18 mouse cellular contexts compared by ENCODE assay signal in the genomic region with DNA sequence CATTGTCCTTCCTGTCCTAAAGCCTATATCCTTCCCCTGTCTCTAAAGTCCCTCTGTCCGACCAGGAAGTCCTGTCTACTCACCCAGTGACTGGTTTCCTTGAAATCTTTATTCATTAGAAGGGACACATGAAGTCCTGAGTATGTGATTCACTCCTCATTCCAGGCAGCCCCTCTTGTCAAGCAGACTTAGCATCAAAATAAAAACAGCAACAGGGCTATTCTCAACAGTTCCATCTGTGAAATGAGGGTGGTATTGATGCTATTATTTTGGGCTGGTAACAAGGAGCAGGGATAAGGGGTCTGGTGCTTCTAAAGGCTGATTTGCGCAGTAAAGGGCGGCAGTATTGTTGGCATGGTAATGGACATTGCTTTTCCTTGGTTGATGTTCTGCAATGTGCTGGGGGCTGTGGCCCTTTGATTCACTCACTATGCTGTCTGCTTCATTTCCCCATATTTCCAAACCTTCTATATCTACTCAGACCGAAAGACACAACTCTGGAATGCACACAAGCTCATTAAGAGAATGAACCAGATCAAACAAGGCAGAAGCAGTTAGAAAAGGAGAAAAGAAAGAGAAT.
"Had no signal": no experiment of that assay in that cellular context is flagged by ENCODE, and none has a peak within 500 bp of the region (broad histone marks: within the 10 kb centered on the region; RNA-seq: fewer than 3 reads in every experiment).

No protein-coding gene starts in this region.

- ATAC-seq: midbrain, embryonic 13.5 days; midbrain, embryonic 15.5 days had no signal

- H3K27ac ChIP-seq: macrophage; midbrain, embryonic 13.5 days; midbrain, embryonic 15.5 days; neural tube, embryonic 13.5 days; neural tube, embryonic 15.5 days had no signal

- H3K4me3 ChIP-seq: megakaryocyte, embryonic 14.5 days; midbrain, embryonic 13.5 days; midbrain, embryonic 15.5 days; neural tube, embryonic 13.5 days; neural tube, embryonic 15.5 days had no signal

- H3K9me3 ChIP-seq: midbrain, embryonic 13.5 days; midbrain, embryonic 15.5 days; neural tube, embryonic 13.5 days; neural tube, embryonic 15.5 days had no signal

- H3K27me3 ChIP-seq: megakaryocyte, embryonic 14.5 days; midbrain, embryonic 13.5 days; midbrain, embryonic 15.5 days; neural tube, embryonic 13.5 days; neural tube, embryonic 15.5 days had no signal

- H3K9ac ChIP-seq: lung, embryonic 14.5 days; midbrain, embryonic 13.5 days; midbrain, embryonic 15.5 days; neural tube, embryonic 13.5 days; neural tube, embryonic 15.5 days had no signal

- DNase-seq: lung, adult 18-20 months; lung, embryonic 14.5 days; lung, postnatal 10 days; lung, postnatal 36 days; right cerebral cortex, adult 18-20 months; right cerebral cortex, postnatal 25 days; right cerebral cortex, postnatal 4 days; spleen, adult 18-20 months; thymus, adult 18-20 months; thymus, postnatal 14 days; thymus, postnatal 36 days had no signal

- H3K36me3 ChIP-seq: midbrain, embryonic 13.5 days; midbrain, embryonic 15.5 days; neural tube, embryonic 13.5 days; neural tube, embryonic 15.5 days had no signal

- H3K4me2 ChIP-seq: lung, embryonic 14.5 days; midbrain, embryonic 11.5 days; midbrain, embryonic 13.5 days; midbrain, embryonic 15.5 days; neural tube, embryonic 13.5 days; neural tube, embryonic 15.5 days had no signal

- H3K4me1 ChIP-seq: megakaryocyte, embryonic 14.5 days; midbrain, embryonic 15.5 days; neural tube, embryonic 13.5 days; neural tube, embryonic 15.5 days had no signal
